Mouse (Mus musculus): ENCODE data around the gene Prkcd. TPM values are rescaled to one million over a fixed set of nuclear protein-coding genes. Genes with fewer than 3 reads are reported as not detected.

The Prkcd gene
- 100 to 1,000 TPM in 1 of 2 experiments, 10 to 100 TPM in 1; 74.3 to 125 TPM for polyA plus RNA-seq (2017; shearing (Covaris generic))

DNA sequence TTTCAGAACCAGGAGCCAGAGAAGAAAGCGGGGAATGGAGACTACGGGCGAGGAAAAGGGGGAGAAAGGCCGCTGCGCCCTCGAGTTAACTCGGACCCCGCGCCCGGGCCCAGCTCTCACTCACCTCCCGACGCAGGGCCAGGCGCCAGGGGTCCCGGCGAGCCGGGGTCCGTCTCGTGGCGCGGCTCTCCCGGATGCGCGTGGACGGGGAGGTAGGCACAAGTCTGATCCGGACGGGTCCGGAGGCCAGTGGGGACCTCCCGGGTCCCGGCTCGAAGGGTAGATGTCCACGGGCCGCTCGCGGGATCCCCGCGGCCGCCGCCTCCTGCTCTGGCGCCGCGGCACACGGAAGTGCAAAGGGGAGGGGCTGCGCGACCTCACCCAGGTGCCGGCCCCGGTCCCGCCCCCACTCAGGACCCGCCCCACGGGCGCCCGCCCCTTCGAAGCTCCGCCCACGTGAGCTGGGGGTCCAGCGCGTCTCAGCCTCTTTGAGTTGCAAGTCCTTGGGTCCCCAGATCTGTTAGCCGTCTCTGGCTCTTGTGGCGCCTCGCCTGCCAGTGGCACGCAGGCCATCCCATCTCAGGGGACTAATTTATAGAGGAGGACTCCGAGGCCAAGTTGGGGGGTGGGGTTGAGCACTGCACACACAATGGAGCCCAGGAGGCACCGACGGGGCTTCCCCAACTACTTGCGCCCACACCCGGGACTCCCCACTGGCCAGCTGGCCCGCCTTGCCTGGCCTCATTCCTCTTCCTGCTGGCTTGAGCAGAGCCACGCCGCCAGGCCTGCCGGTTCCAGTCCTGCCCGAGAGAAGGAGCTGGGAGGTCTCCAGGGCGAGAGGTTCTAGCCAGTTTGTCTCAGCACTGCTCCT is at the start of gene Prkcd:
TSS of gene Prkcd (minus strand) at position 355 of the 871 bp plus-strand sequence.

DNA sequence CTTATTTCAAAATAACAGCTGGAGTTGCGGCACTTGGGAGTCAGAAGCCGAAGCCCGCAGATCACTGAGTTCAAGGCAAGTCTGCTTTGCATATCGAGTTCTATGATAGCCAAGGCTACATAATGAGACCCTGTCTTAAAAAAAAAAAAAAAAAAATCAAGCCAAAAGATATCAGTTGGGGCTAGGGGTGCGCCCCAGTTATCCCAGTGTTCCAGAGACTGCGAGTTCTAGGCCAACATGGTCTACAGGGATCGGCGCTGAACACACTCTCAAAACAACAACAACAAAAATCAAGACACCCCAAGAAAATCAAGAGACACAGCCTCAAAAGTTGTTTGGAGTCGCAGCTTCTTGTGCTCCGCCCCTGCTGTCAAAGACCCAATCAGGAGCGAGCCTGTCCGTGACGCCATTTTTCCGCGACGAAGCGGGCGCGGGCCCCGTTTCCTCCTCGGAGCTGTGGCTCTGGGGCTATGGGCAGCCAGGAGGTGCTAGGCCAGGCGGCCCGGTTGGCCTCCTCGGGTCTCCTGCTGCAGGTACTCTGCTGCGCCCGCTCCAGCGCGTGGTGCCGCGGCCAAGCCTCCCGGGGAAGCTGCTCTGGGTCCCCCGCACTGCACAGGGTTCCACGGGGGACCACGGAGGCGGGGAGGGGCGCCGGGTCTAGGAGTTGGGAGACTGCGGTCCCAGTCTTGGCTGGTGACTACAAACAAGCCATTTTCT is 28.1 kb upstream of the Prkcd start, which contains the start of gene Rft1:
TSS of gene Rft1 (plus strand) at position 418 of the 717 bp plus-strand sequence.

DNA sequence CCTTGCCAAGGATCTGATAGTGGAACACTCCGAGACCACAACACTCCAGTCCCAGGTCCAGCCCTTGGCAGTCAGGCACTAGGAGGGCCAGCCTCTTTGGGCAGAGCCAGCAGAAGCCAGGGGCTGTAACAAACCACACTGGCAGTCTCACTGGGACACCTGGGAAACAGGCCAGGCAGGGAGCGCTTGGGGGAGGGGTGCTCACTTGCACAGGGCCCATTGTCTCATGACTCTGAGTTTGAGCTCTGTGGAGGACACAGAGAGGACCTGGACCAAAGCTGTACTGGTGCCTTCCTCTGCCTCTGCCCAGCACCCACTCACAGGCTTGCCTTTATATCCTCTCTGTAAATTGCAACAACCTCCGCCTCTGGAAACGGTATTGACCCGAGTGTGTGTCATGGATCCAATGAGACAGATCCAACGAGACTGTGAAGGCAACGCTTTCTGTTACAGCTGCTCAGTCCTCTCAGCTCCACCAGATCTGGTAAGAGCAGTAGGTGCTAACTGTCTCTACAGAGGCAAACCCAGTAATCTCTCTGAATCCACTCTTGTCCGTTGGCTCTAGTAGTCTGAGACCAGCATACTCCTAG is 77.8 kb downstream of the Prkcd start, which contains the start of gene Tkt:
TSS of gene Tkt (plus strand) at position 229 of the 590 bp plus-strand sequence.

Other genes starting within 250 kb of the Prkcd start
- gene Dcp1a, start 146.7 kb downstream of the Prkcd start, polyA plus RNA-seq (2017; shearing (Covaris generic)): 10 to 100 TPM; 43.6 to 47.4 TPM
- gene Cacna1d, start 134.8 kb downstream of the Prkcd start, polyA plus RNA-seq (2017; shearing (Covaris generic)): 1 to 10 TPM; 1.1 to 2.7 TPM
- 100 to 1,000 TPM; 165 to 278 TPM for gene Tkt, start 77.9 kb downstream of the Prkcd start, polyA plus RNA-seq (2017; shearing (Covaris generic))
- gene Rft1, start 28.1 kb upstream of the Prkcd start, polyA plus RNA-seq (2017; shearing (Covaris generic)): 10 to 100 TPM; 13.1 to 14.3 TPM
- gene Sfmbt1, start 88.6 kb upstream of the Prkcd start, polyA plus RNA-seq (2017; shearing (Covaris generic)): 10 to 100 TPM in 1 of 2 experiments, 1 to 10 TPM in 1; 7.1 to 13.0 TPM
- 10 to 100 TPM; 23.8 to 27.3 TPM for gene Tmem110, start 199.4 kb upstream of the Prkcd start, polyA plus RNA-seq (2017; shearing (Covaris generic))

Data from activated CD4-positive, CD25-positive, alpha-beta regulatory T cell (primary cell).